Mouse (Mus musculus) gastrocnemius, postnatal 4 days (tissue): ENCODE results near the gene Vwf. TPM values are rescaled to one million over a fixed set of nuclear protein-coding genes. Genes with fewer than 3 reads are reported as not detected.

Experiments
- DNase-seq, 2 experiments: peaks; one replicate each; pipeline ENCODE4 v3.0.0; 2021 to 2022; ENCODE audit warnings: low spot score in 2 of 2, mixed read lengths in 2 of 2
- total RNA-seq, 2 experiments: library from RNA; stranded (reverse); gene quantifications; 2 replicates each; pipeline ENCODE4 v1.2.3; 2021

Gene Vwf
- total RNA-seq, 2 experiments from 2014 or later: 26.3 to 26.7 TPM

DNA sequence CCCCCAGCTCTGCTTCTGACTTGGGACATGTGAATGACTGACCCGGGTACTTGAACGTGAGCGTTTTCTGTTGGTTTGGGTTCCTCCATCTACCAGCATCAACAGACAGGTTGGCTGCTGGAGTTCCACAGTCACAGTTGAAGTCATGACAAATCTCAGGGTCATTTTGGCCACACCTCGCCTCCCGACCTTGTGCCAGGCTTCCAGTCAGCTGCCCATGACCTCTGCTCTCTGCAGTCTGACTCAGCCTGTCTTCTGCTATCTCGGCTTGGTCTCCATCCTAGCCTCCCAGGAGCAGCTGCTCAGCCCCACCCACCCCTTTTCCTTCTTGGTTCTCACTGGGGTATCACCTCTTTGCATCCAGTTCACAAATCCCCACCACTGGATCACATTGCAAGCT is 182.9 kb downstream of the Vwf start:
- DNase-seq: no peak

DNA sequence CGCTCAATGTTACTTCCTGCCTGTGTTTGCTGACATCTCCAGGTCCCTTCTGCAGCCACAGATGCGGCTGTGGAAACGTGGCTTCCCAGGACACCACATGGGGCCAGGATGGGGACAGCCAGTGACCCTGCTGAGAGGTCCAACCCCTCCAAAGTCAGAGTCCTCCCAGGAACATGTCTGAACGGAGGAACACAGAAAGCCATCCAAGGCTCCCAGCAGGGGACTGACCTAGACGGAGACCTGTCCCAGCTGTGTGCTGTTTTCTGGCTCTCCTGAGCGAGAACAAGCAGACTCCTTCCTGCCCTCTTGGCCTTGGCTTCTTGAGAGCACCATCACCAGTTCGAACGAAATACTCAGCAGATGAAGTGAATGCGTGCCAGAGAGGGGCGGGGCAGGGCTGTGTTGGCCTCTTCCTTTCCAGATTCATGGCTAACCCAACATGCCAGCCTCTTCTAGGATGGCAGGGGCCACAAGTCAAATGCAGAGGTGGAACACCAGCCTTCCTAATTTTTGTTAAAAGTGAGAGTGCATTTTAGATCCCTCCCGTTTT is 183.5 kb downstream of the Vwf start:
- DNase-seq: no peak

Other genes starting within 250 kb of the Vwf start
- gene Ltbr, start 232.9 kb upstream of the Vwf start, total RNA-seq: 10 to 100 TPM; 43.8 to 48.0 TPM
- gene Scnn1a, start 226.1 kb upstream of the Vwf start, total RNA-seq: under 1 TPM; 0.39 to 0.86 TPM
- 10 to 100 TPM; 59.8 to 60.1 TPM for gene Tnfrsf1a, start 197.4 kb upstream of the Vwf start, total RNA-seq
- gene Plekhg6, start 166.0 kb upstream of the Vwf start, total RNA-seq: under 1 TPM; 0.07 to 0.08 TPM
- 100 to 1,000 TPM in 1 of 2 experiments, 10 to 100 TPM in 1; 99.0 to 103 TPM for gene Cd9, start 52.0 kb upstream of the Vwf start, total RNA-seq
- under 1 TPM; 0.13 to 0.20 TPM for gene Ano2, start 143.6 kb downstream of the Vwf start, total RNA-seq